ENCODE assay signal across 20 mouse cellular contexts in the genomic region with DNA sequence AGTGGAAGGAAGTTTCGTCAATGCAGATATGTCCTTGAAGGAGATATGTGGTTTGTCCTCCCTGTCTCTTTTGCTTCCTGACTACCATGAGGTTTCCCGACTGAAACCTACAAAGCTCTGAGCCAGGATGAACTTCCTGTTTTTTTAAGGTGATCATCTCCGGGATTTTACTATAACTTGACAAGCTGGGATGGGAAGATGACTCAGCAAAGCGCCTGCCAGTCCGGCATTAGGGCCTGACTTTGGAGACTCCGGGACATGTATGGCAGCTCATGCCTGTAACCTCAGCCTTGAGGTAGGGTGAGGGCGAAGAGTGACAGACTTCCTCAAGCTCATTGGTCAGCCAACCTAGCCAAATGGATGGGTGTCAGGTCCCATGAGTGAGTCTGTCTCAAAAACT. TPM values are rescaled to one million over a fixed set of nuclear protein-coding genes. Genes with fewer than 3 reads are reported as not detected.
DNase-seq lines count a peak whose midpoint lies in the region; ATAC-seq and TF ChIP-seq lines count a peak whose summit lies in the region.
"Had no signal": no experiment of that assay in that cellular context is flagged by ENCODE, and none has a peak within 500 bp of the region (broad histone marks: within the 10 kb centered on the region; RNA-seq: fewer than 3 reads in every experiment).

No protein-coding gene starts in this region.

- H3K27me3 ChIP-seq in megakaryocyte, embryonic 14.5 days (replicated peaks): no peaks in the 10 kb centered on the region
- no peaks in the 10 kb centered on the region for H3K27me3 ChIP-seq in cerebellum, adult 2 months (ENCODE audit: control insufficient read depth, insufficient read depth, low read length)
- no peaks in the 10 kb centered on the region for H3K27me3 ChIP-seq in hindbrain, embryonic 14.5 days (ENCODE audit: control insufficient read depth, insufficient read depth, low read length)
- H3K27me3 ChIP-seq: forebrain, embryonic 13.5 days; hindbrain, embryonic 12.5 days; intestine, embryonic 15.5 days had no signal

- no peaks in the 10 kb centered on the region for H3K9me3 ChIP-seq in megakaryocyte, embryonic 14.5 days
- H3K9me3 ChIP-seq in hindbrain, embryonic 14.5 days (ENCODE audit: control insufficient read depth, low read length): no peaks in the 10 kb centered on the region
- H3K9me3 ChIP-seq: embryonic facial prominence, embryonic 10.5 days; forebrain, embryonic 13.5 days; hindbrain, embryonic 12.5 days; intestine, embryonic 15.5 days had no signal

- H3K36me3 ChIP-seq in megakaryocyte, embryonic 14.5 days (replicated peaks; ENCODE audit: low read length): no peaks in the 10 kb centered on the region
- no peaks in the 10 kb centered on the region for H3K36me3 ChIP-seq in hindbrain, embryonic 14.5 days (replicated peaks; ENCODE audit: control insufficient read depth, insufficient read depth)
- H3K36me3 ChIP-seq: embryonic facial prominence, embryonic 10.5 days; hindbrain, embryonic 12.5 days; intestine, embryonic 15.5 days had no signal

- no peak for TF ChIP-seq CTCF in cerebellum, adult 2 months (IDR thresholded peaks at IDR 0.05; ENCODE audit: borderline replicate concordance, insufficient read depth, low read depth, low read length)

- WGBS in cerebellum, adult 2 months: 90% methylated on average over 7 of the region's 7 CpGs
- WGBS in hindbrain, embryonic 14.5 days: 92% methylated on average over 7 of the region's 7 CpGs

- ATAC-seq in megakaryocyte, adult 5-6 weeks (ENCODE audit: poor library complexity, severe bottlenecking): no peak
- ATAC-seq in CD4-positive, CD25-positive, alpha-beta regulatory T cell, adult 4 months: peak; percentile 32
- peak; percentile 61 for ATAC-seq in granulocyte monocyte progenitor cell, adult 5-6 weeks (replicated peaks; ENCODE audit: poor library complexity, severe bottlenecking)
- ATAC-seq in megakaryocyte-erythroid progenitor cell, adult 5-6 weeks (replicated peaks; ENCODE audit: low FRiP score, low TSS enrichment, poor library complexity, severe bottlenecking): no peak
- no peak for ATAC-seq in hindbrain, embryonic 14.5 days (ENCODE audit: low FRiP score)
- ATAC-seq: forebrain, embryonic 13.5 days; forebrain, postnatal 0 days; intestine, embryonic 15.5 days had no signal

- peak overlapping the region; percentile 79 for H3K4me3 ChIP-seq in megakaryocyte, embryonic 14.5 days (replicated peaks)
- no peak overlapping the region for H3K4me3 ChIP-seq in cerebellum, adult 2 months (replicated peaks; ENCODE audit: insufficient read depth, low read depth, low read length)
- H3K4me3 ChIP-seq in hindbrain, embryonic 14.5 days (replicated peaks; ENCODE audit: low read length): no peak overlapping the region
- H3K4me3 ChIP-seq: embryonic facial prominence, embryonic 10.5 days; forebrain, embryonic 13.5 days; hindbrain, embryonic 12.5 days; intestine, embryonic 15.5 days had no signal

- no peak overlapping the region for H3K27ac ChIP-seq in cerebellum, adult 2 months (ENCODE audit: insufficient read depth, low read length)
- no peak overlapping the region for H3K27ac ChIP-seq in hindbrain, embryonic 14.5 days
- H3K27ac ChIP-seq: embryonic facial prominence, embryonic 10.5 days; forebrain, embryonic 13.5 days; hindbrain, embryonic 12.5 days; intestine, embryonic 15.5 days had no signal

- H3K4me2 ChIP-seq in hindbrain, embryonic 14.5 days (replicated peaks): no peak overlapping the region
- H3K4me2 ChIP-seq: forebrain, embryonic 13.5 days; hindbrain, embryonic 12.5 days; intestine, embryonic 15.5 days had no signal

- H3K9ac ChIP-seq in hindbrain, embryonic 14.5 days: no peak overlapping the region
- H3K9ac ChIP-seq: forebrain, embryonic 13.5 days; forebrain, postnatal 0 days; hindbrain, embryonic 12.5 days; intestine, embryonic 15.5 days had no signal

- no peak for DNase-seq in cerebellum, adult 2 months
- no peak for DNase-seq in hindbrain, embryonic 14.5 days (ENCODE audit: low spot score)
- DNase-seq: adrenal gland, postnatal 10 days; cerebellum, adult 11 months; cerebellum, adult 9-10 months; cerebellum, postnatal 25 days; forebrain, postnatal 0 days; gastrocnemius, postnatal 14 days; heart, postnatal 10 days; heart, postnatal 4 days; kidney, adult 18-20 months had no signal

- H3K4me1 ChIP-seq in megakaryocyte, embryonic 14.5 days: peaks cover 69% of the 10 kb centered on the region
- no peaks in the 10 kb centered on the region for H3K4me1 ChIP-seq in cerebellum, adult 2 months (ENCODE audit: control insufficient read depth, insufficient read depth, low read length)
- H3K4me1 ChIP-seq in hindbrain, embryonic 14.5 days (replicated peaks; ENCODE audit: control insufficient read depth, insufficient read depth, low read length): no peaks in the 10 kb centered on the region; the same call in 1 of the 2 replicates
- H3K4me1 ChIP-seq: forebrain, embryonic 13.5 days; hindbrain, embryonic 12.5 days; intestine, embryonic 15.5 days had no signal

- no peak for TF ChIP-seq POLR2A in cerebellum, adult 2 months (IDR thresholded peaks at IDR 0.05; ENCODE audit: borderline replicate concordance, insufficient read depth, low read length)

RNA-seq across cellular contexts. Expression of a gene that starts 22.9 kb away (rescaled TPM):
- 11.4 and 31.0 TPM in 2 replicates for polyA plus RNA-seq in megakaryocyte, embryonic 14.5 days (2012; ENCODE audit: insufficient read depth, low replicate concordance)
- 31.9 and 33.6 TPM in 2 replicates for total RNA-seq in megakaryocyte, adult 5-6 weeks (2015)
- total RNA-seq in megakaryocyte, adult 5-6 weeks (2017): 35.5 and 43.4 TPM in 2 replicates
- polyA plus RNA-seq in CD4-positive, CD25-positive, alpha-beta regulatory T cell, adult 4 months (2017; shearing (Covaris generic)): 10 to 100 TPM in 1 of 2 experiments, 1 to 10 TPM in 1; 9.5 to 15.1 TPM
- total RNA-seq in granulocyte monocyte progenitor cell, adult 5-6 weeks (2014; fragmentation: Nextera tagmentation): 31.9 and 37.6 TPM in 2 replicates
- total RNA-seq in granulocyte monocyte progenitor cell, adult 5-6 weeks (2017): 46.8 and 51.0 TPM in 2 replicates
- polyA plus RNA-seq in cerebellum, adult 2 months (2012; rRNA removed): 54.5 and 54.9 TPM in 2 replicates
- 29.3 and 49.5 TPM in 2 replicates for total RNA-seq in megakaryocyte-erythroid progenitor cell, adult 5-6 weeks (2014; fragmentation: Nextera tagmentation)
- total RNA-seq in megakaryocyte-erythroid progenitor cell, adult 5-6 weeks (2017): 69.1 and 69.4 TPM in 2 replicates
- polyA plus RNA-seq in hindbrain, embryonic 14.5 days (2014; fragmentation: Nextera tagmentation; extraction: Ambion mirVana): 49.8 and 52.2 TPM in 2 replicates

Comparison
In these comparisons a context has a peak if more than half of its experiments do, and no peak if none do; other contexts are left out.
1. ATAC-seq: peak in CD4-positive, CD25-positive, alpha-beta regulatory T cell, adult 4 months (single experiment) and granulocyte monocyte progenitor cell, adult 5-6 weeks (single experiment); none in megakaryocyte, adult 5-6 weeks (single experiment), megakaryocyte-erythroid progenitor cell, adult 5-6 weeks (single experiment) and hindbrain, embryonic 14.5 days (single experiment).